Mouse (Mus musculus) R1 (cell line): Measurements from ENCODE around the gene Hipk3.

Experiments
- DNase-seq: peaks from one replicate; pipeline ENCODE4 v3.0.0-alpha.2; 2018; ENCODE audit warnings: low read depth, low spot score

Hipk3 gene

DNA sequence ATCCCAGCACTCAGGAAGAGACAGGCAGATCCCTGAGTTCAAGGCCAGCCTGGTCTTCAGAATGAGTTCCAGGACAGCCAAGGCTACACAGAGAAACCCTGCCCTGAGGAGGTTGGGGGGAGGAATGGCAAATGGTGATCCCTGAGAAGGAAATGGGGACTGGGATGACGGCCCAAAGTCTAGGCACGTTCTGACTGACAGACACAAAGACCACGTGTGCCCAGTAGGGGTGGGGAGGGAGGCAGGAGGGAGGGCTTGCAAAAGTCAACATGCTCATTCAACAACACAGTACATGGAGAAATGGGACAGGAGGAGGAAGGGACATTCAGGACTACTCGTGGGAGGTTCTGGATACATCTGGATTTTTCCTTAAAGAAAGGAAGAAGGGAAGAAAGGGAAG lies 81.8 kb downstream of the Hipk3 start:
- DNase-seq = no peak

DNA sequence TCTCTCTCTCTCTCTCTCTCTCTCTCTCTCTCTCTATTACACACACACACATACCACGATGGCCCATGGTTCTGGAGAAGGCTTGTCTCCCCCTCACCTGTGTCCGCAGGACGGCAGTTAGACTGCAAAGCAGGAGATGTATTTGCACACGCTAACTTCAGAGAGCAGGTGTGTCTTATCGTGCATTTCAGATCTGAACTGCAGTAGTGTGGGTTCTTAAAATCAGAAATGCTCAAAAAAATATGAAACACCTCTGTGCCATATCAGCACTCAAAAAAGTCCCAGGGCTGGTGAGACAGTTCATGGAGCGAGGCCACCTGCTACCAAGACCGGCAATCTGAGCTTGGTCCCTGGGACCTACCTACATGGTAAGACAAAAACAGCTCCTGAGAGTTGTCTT lies 82.4 kb downstream of the Hipk3 start:
- no peak for DNase-seq

DNA sequence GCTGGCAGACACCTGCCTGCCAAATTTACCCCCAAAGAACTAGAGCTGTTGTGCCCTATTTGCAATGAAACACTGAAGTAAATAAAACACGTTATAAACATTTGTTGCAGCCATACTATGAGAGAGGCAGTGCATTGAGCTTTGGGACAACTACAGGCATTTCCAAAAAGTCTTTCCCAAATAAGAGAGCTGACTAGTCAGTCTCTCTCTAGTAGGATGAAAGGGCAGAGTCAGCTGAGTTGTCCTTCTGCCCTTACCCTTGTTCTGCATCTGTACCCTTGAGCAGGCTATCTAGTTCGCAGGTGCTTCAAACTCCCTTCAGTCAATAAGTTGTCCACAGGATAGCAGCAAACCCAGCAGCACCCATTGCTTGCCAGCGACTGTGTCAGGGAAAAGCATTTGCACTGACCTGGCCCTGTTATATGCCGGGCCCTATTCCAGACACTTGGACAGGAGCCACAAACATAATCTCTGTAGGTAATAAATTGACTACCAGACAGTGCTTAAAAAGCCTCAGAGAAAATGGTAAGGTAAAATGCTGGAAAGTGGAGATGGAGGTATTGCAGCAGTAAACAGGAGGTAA lies 83.2 kb downstream of the Hipk3 start, which contains the start of gene D430041D05Rik:
Gene D430041D05Rik, minus strand, starts transcription at position 51 of the 583 bp plus-strand sequence.
- no peak for DNase-seq

DNA sequence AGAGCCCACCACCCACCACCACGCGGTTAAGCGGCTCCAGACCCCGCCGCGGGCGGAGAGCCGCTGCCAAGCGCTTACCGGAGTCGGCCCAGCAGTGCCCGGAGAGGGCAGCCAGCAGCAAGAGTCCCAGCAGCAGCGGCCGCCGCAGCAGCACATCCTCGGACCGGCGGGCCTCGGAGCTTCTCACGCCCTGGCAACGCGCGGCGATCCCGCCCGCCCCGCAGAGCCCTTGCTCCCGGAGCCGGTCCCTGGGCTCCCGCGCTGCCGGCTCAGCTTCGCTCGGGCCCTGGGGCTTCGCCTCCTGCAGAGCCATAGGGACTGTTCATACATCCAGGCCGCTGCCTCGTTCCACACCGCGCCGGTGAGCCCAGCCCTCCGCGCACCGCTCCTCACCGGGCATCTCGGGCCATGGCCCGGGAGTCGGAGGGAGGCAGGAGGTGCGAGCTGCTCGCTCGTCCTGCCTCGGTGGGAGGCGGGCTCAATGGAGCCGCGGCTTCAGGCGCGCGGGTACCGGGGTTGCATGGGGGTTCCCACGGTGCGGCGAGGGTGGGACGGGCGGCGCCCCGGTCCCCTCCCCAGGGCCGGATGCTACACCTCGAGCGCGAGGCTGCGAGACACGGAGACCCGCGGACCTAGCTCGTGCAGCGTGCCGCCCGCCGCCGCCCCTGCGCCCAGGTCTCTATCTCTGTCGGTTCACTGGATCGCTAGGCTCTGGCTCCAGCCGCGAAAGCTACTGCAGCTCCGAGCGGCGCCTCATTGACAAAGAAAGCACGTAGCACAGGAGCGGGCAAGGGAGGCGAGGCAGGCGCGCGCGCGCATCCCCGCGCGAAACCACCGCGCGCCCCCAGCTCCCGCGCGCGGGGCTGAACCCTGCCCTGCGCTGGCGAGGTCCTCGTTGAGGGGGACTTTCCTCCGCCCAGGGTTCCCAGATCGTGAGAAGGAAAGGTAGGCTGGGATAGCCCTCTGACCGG lies 84.1 kb downstream of the Hipk3 start:
- DNase-seq = peak; percentile 58

DNA sequence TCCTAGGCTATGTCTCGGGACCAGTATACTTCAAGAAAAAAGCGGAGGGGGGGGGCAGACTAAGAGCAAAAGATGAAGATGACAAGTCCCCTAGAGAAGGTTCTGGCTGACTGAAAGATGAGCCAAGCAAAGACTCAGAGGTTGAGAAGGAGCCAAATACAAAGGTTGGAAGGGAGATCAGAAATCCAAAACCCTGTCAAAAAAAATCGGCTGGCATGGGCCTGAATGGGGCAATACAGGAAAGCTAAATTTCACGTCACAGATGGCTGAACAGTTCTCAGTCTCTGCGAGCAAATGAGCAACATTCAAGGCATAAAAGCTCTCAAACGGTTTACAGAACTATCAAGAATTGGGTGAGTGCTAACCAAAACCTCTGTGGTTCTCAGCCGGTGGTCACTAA lies 85.9 kb downstream of the Hipk3 start:
- no peak for DNase-seq

DNA sequence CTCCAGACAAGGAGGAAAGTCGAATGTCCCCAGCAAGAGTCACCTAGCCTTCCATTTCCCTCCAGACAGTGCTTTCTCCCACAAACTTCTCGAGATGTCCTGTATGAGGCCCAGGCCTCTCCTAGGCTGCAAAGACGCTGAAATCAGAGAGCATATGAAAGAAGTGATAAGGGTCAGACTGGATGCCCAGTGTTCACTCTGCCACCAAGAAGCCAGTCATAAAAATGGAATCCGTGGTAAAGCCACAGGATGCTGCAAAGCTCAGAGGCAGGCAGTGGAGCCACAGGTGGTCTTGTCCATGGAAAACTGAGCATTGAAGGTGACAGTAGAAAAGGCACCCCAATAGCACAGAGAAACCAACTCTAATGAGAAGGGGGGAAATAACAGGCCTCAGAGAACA lies 86.3 kb downstream of the Hipk3 start:
- DNase-seq = no peak

DNA sequence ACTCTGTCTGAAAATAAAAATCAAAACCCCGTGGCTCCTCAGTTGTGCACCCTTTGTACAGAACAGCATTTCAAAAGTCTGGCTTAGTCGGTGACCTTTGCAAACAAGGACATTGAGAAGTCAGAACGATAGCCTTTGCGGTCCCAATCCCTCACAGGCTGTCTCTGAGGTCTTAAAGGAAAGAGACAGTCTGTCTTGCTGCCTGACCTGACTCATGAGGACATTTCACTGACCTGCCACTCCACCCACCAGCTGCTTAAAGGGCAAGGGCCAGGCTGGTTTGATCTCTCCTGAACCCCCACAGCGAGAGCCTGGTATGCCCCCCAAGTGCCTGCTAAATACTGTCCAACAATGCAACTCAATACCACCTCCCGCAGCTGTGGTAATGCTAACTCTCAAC lies 90.2 kb downstream of the Hipk3 start:
- DNase-seq = no peak

DNA sequence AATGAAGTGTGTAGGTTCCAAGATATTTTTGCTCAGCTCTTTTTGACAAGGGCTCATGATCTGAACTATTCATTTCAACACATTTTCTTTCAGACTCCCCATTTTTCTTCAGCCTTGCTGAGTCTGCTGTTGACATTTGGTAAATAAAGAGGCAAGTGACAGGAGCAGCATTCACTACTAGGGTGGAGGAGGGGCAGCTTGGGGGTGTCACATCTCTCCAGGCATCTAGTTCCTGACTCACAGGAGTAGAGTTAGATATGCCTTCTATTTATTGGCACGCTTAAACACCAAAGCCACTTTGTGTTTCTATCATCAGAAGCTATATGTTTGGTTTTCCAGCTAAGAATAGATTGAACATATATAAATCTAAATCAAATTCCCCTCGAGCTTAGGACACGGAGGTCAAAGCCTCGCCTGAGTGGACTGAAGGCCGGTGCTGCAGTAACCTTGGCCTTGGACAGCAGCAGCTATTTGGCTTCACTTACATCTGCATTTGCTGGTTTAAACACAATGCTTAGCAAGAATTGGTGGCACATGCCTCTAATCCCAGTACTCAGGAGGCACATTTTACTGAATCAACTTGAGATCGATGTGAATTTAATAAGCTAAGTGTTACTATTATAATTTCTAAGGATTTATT lies 95.5 kb downstream of the Hipk3 start:
- no peak for DNase-seq

DNA sequence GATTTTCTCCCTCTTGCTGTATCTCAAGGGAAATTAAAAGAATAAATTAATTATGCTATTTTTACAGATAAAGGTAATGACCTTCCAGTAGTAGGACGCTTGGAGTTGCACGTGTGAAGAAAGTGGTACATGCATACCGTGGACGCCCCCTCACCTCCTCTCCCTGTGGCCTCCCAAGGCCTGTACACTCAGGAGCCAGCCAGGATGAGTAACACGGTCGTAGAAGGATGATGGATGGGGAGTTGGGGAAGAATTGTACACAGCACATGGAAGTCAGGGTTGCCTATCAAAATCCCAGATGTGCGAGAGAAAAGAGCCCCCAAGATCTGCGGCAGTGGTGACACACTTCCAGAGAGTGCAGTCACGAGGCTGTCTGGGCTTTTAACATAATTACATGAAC lies 98.3 kb downstream of the Hipk3 start:
- no peak for DNase-seq

DNA sequence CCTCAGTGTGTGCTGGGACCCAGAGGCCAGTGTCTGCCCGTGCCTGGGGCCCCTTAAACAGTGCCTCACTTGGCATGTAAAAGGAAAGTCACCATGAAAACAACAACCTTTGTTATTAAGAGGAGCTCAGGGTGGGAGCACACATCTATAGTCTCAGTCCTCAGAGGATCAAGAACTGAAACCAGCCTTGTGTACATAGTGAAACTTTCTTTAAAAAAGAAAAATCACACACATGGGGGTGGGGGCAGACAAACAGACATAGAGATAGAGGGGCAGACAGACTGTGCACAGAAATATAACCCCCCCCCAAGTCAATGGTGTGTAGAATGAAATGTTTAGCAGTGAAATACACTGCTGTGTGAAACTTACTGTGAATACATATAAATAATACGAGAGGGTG lies 99.5 kb downstream of the Hipk3 start:
- no peak for DNase-seq

DNA sequence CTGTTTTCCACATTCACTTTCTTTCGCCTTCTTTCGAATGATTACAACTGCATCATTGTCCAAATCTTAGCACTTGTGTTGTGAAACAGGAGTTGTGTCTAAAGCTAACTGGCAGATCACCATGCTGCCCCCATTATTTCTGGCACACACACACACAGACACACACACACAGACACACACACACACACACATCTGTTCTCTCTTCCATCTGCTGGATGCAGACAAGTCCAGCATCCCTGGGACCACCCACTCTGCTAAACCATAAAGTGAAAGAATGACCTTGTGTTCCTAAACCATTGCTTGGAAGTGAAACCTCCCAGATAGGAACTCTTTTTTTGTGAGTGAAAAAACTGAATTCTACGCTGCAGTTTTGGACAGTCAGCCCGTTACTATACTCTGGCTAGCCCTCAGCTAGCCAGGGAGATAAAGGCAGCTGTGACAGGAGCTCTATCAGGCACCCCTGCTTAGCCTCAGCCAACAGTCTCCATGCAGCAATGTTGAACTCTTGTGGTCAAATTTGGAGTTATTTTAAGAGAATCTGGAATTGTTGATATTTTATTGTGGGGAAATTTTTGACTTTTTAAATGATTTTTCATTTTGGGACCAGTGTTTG lies 101.4 kb downstream of the Hipk3 start:
- no peak for DNase-seq

DNA sequence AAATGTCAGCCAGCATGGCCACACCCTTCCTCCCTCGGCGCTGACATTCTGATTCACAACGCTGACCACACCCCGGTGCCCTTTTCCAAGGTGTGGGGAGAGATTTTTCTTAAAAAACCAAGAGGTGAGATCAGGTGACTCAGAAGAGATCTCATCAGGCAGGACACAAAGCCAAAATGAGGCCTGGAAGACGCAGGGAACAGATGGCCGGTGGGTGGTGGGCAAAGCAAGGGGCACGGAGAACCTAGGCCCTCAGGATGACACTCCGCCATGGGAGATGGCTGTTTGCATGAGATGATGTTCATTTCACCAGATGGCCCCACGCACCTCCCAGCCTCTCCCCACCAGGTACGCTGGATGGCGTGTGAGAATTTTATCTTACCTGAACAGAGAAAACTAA lies 105.0 kb downstream of the Hipk3 start:
- peak; percentile 33 for DNase-seq

DNA sequence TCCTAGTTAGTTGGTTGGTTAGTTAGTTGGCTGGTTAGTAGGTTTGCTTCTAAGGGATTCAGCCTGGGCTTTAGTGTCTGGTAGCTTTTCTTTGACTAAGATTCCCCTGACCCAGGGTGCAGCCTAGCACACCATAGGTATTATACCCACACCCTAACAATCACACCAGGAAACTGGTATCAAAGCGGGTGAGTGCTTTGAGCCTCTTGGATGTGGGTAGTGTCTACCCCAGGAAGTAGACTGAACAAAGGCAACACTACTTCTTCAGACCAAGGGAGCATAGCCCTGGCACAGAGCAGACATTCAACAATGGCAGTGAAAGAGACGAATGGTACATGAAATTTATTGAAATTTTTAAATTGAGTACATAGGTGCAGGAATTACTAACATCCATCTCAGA lies 108.3 kb downstream of the Hipk3 start:
- no peak for DNase-seq

DNA sequence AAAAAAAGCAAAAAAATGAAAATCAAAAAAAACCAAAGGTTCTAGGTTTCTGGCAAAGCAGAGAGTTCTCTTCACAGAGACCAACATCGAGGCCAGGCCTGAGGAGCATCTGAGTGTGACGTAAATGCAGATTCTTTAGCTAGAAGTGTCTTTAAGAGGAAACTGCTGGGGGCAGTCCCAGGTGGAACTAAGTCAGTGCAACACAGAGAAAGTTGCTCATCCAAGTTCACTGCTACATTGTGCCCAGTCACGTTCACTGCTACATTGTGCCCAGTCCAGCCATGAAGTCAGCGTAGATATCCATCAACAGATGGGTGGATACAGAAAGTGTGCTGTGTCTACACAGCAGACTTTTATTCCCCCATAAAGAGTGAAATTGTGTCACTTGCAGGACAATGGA lies 110.7 kb downstream of the Hipk3 start:
- DNase-seq = no peak

DNA sequence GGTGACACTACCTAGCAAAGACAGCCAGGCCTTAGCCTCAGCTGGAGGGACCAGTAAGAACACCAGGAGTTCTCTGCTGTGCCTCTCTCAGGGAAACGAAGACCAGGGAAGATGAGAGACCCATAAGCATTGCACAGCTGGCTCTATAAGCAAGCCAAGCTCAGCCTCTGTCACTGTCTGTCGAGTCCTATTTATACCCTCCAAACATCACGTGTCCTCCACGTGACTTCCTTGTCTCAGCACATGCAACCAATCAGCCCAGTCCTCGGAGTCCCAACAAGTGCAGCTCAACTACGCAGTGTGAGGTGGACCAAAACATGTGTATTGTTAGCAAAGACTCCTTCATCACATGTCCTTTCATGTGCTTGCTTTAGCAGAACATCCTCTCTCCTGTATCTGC lies 111.4 kb downstream of the Hipk3 start:
- no peak for DNase-seq

DNA sequence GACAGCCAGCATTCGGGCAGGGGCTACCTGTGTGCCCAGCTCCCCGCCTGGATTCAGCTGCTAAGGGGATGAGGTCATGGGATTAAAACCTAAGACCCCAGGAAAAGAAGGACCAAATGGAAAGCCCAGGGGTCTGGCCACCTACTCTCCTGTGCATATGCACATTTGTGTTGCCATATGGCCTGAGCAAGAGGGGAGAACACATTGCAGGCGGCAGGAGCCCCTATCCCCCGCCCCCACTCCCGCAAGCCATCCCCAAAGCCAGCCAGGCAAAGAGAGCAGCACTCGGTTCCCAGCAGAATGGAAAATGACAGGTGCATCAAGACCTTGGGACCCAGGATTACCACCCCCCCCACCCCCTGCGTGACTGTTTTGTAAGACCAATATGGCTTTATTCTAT lies 114.9 kb downstream of the Hipk3 start:
- no peak for DNase-seq

DNA sequence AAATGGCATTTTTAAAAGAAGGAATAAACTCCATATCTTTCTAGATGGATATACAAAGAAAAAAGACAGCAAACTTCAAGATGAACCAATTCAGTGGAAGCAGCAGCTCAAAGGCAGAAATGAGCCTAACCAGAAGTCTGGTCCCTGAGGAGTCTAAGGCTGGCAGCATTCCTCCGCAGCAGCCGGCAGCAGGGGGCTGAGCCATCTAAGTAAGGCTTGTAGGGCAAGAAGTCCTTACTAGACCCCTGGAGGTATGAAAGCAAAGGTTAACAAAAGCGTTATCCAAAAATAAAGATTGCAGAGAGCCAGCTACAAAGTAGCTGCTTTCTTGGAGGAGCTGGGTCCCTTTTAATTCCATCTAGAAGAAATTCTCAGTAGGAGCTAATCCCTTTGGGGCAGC lies 115.5 kb downstream of the Hipk3 start:
- DNase-seq = no peak

DNA sequence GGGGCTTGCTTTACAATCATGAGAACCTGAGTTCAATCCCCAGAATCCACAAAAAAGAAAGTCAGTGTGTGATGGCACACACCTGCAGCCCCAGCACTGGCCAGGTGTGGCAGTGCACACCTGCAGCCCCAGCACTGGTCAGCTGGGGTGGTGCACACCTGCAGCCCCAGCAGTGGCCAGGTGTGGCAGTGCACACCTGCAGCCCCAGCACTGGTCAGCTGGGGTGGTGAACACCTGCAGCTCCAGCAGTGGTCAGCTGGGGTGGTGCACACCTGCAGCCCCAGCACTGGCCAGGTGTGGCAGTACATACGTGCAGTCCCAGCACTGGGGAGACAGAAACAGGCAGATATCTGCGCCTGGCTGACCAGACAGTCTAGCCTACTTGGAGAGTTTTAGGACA lies 116.3 kb downstream of the Hipk3 start:
- no peak for DNase-seq
